Mouse (Mus musculus) mesoderm, embryonic 11.5 days (tissue): ENCODE measurements around the gene Hist1h3e.
"Not testable (repeated sequence)": the region's sequence is repeated elsewhere in the genome, so short reads cannot be mapped to it uniquely, and the experiment has no call there.

Experiments
- DNase-seq: peaks from one replicate; pipeline ENCODE4 v3.0.0-alpha.2; 2012; ENCODE audit warnings: low read depth, low spot score

Gene Hist1h3e

DNA sequence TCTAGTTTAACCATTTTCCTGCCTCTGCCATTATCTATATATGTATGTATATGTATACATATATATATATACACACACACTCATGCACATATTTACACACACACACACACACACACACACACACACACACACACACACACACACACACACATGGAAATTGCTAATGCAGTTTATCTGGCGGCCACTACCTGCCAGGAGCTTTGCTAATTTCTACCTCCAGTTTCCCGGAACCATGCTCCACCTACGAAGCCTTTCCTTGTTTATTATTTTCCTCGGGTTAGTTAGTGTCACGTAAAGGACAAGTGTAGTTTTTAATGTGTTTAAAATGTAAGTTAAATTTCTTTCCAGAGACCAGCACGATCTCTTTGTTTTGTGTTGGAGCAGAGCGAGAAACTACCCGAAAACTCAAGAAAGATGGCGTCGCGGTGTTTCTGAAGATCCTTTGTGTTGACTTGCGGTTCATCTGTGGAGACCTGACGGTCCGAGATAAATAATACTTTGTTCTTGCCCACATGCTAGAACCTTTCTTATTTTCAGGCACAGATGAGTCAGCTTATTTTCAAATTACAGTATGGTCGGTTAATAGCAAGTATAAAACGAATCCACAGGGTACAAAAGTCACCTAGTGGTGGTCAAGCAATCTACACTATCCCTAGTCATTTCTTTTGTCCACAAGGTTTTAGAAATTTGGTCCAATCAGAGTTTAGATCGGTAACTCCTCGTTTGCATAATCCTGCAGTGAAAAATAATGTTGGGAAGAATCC is 712 bp upstream of the Hist1h3e start:
- peak; percentile 82 for DNase-seq

DNA sequence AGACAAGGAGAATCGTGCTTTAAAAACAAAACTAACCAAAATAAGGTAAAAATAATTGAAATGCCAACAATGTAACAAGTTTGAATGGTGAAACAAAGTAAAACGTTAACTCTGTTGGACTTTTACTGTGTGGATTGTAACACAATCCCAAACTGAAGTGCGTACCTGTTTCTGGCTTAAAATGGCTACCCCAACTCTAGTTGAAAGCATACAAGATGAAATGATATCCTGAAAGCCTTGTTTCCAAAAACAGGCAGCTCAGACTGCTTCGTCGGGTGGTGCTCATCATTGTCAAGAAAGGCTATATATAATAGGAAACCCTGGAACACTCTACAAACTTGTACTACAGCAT is 662 bp downstream of the Hist1h3e start:
- DNase-seq = not testable (repeated sequence)

DNA sequence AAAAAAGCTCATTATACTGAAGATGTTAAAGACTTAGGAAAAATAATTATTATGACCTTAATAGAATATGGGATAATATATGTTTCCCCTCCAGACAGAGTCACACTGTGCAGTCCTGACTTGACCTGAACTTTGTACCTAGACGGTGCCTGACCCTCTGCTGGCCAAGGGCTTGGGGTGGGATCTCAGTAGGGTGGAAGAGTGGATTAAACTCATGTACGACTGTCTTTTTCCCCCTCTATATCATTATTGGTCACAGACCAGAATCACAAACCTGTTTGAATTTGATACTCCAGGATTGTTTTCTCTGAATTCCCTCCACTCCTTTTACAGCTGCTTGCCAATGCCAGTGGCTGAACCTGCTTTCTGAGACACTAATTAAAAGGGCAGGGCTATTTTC is 1.5 kb downstream of the Hist1h3e start:
- DNase-seq = not testable (repeated sequence)

DNA sequence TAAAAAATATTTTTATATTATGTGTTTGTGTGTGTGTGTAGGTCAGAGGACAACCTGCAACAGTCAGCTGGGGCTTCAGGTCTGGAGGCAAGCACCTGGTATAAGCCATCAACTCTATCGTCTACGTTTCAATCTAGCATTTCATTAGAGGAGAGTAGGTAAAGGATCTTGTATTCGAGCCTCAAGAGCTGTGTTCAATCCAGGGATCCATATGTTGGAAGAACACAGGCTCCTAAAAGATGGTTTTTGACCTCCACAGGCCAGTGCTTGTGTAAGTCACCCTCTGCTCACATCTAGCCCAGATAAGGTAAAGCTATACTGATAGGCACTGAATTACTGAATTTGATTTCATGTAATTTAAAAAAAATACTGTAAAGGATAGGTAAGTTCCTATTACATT is 5.3 kb downstream of the Hist1h3e start:
- no peak for DNase-seq

DNA sequence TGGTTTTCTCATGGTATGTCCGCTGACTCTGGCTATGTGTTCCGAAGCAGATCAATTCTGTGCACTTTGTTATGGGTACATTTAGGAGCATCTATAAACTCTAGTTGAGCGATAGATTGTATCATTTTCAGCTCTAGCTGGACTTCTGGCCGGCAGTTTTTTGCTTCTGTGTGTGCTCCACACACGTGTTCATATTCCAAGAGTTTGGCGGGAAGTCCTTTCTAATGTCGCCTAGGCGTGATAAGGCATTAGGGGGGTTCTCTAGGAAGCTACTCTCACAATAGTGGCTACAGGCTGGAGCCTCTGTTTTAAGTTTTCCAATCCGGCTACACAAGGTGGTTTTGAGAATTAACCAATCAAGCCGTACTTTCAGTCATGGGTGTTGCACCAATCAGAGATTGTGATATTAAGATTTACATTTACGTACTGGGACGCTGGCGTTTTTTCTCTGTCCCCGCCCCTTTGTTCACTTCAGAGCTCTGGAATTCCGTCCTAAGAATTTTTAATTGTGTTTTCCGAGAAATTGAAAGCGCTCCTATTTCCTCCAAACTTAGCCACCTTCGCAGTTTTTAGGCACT is 6.2 kb downstream of the Hist1h3e start:
- DNase-seq = peak; percentile 92

DNA sequence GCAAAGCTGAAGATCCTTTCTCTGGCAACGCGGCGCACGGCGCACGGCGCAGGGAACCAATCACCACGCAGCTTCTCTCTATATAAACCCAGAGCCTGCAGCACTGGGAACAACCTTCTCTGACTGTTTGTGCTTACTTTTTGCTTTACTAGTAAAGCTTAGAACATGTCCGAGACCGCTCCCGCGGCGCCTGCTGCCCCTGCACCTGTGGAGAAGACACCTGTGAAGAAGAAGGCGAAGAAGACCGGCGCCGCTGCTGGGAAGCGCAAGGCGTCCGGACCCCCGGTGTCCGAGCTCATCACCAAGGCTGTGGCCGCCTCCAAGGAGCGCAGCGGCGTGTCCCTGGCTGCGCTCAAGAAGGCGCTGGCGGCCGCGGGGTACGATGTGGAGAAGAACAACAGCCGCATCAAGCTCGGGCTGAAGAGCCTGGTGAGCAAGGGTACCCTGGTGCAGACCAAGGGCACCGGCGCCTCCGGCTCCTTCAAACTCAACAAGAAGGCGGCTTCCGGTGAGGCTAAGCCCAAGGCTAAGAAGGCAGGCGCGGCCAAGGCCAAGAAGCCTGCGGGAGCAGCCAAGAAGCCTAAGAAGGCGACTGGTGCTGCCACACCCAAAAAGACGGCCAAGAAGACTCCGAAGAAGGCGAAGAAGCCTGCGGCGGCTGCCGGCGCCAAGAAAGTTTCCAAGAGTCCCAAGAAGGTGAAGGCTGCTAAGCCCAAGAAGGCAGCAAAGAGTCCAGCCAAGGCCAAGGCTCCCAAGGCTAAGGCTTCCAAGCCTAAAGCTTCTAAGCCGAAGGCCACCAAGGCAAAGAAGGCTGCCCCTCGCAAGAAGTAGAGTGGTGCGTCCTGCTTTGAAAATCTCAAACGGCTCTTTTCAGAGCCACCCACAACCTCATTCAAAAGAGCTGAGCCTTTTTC is 7.0 kb downstream of the Hist1h3e start:
- DNase-seq = peak; percentile 88

DNA sequence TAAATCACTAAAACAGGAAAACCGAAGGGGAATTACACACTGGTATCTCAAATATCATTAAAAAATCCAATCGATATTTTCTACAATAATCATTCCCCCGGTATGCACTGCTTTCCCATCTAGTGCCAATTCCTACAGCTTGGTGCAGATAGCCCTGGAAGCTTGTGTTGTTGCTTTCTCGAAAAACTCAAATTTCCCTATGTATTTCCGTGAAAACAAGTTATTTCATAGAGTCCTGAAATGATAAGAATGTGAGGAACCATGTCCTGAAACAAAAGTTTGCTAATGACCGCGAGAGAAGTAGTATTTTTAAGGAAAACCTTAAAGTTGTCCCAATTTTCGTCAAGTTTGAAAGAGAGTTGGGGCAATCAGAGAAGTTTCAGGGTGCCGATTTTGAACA is 7.8 kb downstream of the Hist1h3e start:
- DNase-seq = no peak

DNA sequence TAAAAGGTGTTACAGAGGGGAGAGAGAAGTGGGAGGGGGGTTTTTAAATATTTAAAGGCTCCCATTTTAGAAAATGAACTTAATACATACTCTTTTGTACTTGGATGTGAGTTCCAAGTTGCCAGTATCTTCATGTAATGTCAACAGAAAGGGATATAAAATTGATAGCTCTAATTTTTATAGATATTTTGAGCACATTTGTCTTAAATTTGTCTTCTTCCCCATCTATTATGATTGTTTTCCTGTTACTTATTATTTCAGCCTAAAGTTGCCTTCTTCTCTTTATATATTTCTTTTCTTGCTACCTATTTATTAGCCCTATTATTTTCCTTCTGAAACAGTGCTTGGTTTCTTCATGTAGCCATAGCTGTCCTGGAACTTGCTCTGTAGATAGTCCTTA is 9.2 kb downstream of the Hist1h3e start, which contains the start of gene Hist1h1d:
Gene Hist1h1d (plus strand): TSS at position 301 of the 400 bp plus-strand sequence.
- no peak for DNase-seq

DNA sequence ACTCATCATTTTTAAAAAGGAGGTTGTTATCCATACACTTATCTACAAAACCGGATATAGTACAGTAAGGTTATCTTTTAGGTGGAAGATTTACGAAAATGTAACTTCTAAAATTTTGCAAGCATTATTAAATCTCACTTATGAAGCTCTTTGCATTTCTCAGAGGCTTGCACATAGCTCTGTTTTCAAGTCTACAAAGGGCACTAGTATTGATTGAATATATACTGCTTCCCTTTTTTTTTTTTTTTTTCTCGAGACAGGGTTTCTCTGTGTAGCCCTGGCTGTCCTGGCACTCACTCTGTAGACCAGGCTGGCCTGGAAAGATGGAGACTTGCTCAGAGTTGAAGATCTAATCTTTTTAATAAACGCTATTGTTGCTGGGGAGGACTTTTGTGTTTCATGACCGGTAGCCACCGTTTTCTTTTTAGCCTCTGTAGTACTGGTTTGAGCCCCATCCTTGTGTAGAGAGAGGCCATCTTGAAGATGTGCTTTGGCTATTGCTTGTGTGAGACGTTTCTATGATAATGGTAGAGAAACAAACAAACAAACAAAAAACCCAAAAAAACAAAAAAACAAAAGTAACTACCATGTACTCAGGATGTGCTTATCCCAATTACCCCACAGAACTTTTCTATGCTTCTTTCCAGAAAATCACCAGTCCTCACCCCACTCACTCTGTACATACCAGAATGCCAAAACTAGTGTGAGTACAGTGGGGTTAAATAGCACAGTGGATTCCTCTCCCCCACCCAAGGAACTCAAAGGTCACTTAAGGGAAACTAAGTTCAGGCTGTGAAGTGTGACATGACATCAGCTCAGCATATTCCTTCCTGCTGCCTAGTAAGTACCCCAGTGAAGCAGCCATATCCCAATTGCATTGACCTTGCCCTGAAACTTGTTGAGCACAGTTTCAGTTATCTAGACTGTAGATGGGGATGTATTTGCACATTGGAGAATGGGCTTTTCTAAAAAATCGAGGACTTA is 9.9 kb downstream of the Hist1h3e start:
- no peak for DNase-seq

DNA sequence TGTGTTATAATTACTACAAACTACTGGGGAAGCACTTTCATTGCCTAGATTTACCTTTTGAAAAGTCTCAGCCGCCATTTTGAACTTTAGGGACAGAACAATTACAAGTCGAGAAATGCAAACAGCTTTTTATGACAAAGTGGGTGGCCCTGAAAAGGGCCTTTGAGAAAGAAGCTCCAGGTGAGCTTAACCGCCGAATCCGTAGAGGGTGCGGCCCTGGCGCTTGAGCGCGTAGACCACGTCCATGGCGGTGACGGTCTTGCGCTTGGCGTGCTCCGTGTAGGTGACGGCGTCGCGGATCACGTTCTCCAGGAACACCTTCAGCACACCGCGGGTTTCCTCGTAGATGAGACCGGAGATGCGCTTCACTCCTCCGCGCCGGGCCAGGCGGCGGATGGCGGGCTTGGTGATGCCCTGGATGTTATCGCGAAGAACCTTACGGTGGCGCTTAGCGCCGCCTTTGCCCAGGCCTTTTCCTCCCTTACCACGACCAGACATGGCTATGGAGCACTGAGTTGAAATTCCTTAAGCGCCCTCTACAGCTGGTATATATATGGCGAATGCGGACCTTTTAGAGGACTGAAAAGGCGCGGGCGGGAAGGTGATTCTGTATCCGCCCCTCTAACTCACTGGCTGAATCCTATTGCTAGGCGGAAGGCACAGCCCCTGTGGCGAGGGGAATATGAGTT is 10.9 kb downstream of the Hist1h3e start, which contains the start of gene Hist1h4f:
Gene Hist1h4f (minus strand): TSS at position 503 of the 689 bp plus-strand sequence.
- peak; percentile 95 for DNase-seq

DNA sequence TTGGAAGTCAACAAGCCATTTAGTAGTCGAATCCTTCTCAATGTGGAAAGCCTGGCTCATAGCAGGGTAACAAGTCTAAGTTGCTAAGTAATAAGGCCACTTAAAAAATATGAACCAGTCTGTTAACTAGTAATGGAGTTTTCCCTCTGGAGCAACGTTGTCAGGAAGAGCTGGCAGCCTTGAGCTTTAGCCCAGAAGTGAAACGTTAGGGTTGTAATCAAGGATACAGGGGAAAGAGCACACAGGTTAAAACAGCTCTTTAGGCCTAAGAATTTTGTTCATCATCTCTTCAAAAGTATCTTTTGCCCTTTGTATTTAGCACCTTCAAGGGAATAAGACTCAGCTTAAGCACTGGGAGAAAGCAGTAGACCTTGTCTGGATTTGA is 11.4 kb downstream of the Hist1h3e start:
- DNase-seq = no peak

DNA sequence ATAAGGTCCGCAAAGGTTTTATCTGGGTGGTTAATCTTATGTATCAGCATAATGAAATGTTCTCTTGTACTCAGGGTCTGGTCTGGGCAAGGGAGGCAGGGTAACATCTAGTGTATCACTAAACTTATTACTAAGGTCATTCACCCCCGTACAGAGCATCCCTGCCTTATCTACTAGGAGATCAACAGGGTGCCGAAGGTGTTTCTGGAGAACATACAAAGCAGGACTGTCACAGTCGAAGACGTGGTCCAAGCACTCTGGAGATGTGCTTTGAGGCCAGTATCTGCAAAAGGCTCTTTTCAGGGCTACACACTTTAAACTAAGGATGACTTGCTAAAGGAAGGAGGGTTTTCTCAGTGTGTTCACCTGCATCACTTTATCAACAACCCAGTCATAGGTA is 15.5 kb downstream of the Hist1h3e start:
- no peak for DNase-seq

DNA sequence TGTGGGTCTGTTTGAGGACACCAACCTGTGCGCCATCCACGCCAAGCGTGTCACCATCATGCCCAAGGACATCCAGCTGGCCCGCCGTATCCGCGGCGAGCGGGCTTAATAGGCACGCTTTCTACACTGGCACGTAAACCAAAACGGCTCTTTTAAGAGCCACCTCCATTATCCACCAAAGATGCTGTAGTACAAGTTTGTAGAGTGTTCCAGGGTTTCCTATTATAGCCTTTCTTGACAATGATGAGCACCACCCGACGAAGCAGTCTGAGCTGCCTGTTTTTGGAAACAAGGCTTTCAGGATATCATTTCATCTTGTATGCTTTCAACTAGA is 17.4 kb downstream of the Hist1h3e start:
- DNase-seq = not testable (repeated sequence)

DNA sequence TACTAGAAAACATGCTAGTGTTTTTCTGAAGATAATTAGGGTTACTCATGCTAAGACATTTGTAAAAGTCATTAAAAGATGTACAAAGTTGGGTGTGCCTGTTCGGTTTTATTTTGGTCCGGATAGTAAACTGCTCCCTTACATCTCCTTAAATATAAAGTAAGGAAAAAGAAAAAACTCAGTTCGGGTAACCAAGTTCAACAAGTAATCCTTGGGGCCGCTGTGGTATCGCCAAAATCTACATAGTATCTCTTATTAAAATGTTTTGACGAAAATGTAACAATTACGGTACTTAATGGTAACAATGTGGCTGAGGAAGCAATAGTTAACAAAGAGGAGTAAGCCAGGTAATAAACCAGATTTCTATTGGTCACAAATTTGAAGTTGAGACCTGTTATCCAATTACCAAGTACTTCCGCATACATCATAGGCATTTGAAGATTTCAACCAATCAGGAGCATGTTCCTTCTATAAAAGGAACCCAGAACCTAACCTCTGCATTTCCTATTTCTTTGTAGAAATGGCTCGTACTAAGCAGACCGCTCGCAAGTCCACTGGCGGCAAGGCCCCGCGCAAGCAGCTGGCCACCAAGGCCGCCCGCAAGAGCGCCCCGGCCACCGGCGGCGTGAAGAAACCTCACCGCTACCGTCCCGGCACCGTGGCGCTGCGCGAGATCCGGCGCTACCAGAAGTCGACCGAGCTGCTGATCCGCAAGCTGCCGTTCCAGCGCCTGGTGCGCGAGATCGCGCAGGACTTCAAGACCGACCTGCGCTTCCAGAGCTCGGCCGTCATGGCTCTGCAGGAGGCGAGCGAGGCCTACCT is 18.0 kb downstream of the Hist1h3e start, which contains the start of gene Hist1h3f:
Gene Hist1h3f (plus strand): TSS at position 88 of the 822 bp plus-strand sequence.
- peak; percentile 94 for DNase-seq

DNA sequence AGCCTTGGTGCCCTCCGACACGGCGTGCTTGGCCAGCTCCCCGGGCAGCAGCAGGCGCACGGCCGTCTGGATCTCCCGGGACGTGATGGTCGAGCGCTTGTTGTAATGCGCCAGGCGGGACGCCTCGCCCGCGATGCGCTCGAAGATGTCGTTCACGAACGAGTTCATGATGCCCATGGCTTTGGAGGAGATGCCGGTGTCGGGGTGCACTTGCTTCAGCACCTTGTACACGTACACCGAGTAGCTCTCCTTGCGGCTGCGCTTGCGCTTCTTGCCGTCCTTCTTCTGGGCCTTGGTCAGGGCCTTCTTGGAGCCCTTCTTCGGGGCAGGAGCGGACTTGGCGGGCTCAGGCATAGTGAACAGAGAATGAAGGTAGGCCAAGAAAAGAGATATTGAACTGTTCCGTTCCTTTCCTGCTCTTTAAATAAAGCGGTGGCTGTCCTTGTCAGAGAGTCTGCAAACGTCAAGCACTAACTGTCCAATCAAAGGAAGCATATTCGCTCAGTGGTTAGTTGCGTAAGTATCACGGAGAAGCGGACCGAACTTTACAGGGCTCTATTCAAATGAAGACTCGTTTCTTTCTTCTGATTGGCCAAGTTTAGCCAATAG is 19.1 kb downstream of the Hist1h3e start, which contains the start of gene Hist1h2bh:
Gene Hist1h2bh (minus strand): TSS at position 394 of the 609 bp plus-strand sequence.
- peak; percentile 92 for DNase-seq

DNA sequence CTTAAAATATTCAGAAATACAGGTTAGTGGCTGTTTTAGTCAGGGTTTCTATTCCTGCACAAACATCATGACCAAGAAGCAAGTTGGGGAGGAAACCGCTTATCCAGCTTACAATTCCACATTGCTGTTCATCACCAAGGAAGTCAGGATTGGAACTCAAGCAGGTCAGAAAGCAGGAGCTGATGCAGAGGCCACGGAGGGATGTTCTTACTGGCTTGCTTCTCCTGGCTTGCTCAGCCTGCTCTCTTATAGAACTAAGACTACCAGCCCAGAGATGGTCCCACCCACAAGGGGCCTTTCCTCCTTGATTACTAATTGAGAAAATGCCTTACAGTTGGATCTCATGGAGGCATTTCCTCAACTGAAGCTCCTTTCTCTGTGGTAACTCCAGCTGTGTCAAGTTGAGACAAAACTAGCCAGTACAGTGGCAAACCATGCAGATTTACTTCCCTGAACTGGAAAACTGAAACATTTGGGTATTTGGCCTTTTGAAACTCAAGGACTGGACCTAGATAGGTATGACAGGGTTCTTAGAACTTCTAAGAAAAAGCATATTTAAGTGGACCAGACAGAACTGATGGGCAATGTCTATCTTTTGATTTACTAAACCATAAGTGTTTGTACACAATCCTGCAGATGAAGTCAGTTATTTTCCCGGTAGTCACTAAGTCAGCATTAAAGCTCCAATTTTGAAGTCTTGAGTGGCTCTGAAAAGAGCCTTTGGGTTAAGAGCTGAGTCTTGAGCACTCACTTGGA is 19.8 kb downstream of the Hist1h3e start:
- DNase-seq = not testable (repeated sequence)

DNA sequence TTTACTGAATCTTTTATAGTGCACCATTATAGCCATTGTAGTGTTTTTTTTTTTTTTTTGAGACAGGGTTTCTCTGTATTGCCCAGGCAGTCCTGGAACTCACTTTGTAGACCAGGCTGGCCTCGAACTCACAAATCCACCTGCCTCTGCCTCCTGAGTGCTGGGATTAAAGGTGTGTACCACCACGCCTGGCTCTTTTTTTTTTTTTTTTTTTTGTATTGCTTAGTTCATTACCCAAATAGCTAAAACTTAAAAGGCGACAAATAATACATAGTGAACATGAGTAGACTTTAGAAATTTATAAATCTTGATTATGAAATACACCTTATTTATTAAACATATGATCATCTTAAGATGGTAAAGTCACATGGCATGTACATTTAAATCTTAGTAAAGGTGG is 20.7 kb downstream of the Hist1h3e start:
- DNase-seq = no peak

DNA sequence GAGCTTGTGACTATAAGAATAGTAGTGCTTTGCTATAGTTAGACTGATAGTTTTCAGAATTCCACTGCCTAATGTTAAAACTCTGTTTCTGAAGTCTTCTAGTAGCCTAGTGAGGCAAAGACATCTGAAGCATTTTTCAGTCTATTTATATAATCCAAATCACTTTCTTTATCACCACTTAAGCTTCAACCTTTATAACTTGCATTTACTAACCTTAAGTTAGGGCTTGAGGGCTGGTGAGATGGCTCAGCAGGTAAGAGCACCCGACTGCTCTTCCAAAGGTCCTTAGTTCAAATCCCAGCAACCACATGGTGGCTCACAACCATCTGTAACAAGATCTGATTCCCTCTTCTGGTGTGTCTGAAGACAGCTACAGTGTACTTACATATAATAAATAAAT is 22.3 kb downstream of the Hist1h3e start:
- not testable (repeated sequence) for DNase-seq
